Mouse (Mus musculus): Measurements from ENCODE around the gene Acot1. TPM values are rescaled to one million over a fixed set of nuclear protein-coding genes. Genes with fewer than 3 reads are reported as not detected.
"Not testable (repeated sequence)": the region's sequence is repeated elsewhere in the genome, so short reads cannot be mapped to it uniquely, and the experiment has no call there.

Gene Acot1
- polyA plus RNA-seq (2015; fragmentation: Nextera tagmentation; extraction: Ambion mirVana): 31.0 and 34.0 TPM in 2 replicates

GRCm38 (mm10) chr12:84009171-84009965 lies at the start of gene Acot1:
Acot1 (plus strand) TSS chr12:84009490.
- H3K4me2 ChIP-seq (ENCODE audit: low read depth, low read length): peak within 1 kb of the TSS; percentile 66
- peaks cover 14% of the 10 kb centered on the region for H3K4me1 ChIP-seq (ENCODE audit: control insufficient read depth, insufficient read depth, low read length)
- not testable (repeated sequence) for H3K27me3 ChIP-seq (ENCODE audit: control insufficient read depth, insufficient read depth, low read length); H3K36me3 ChIP-seq (ENCODE audit: control insufficient read depth, insufficient read depth); H3K9me3 ChIP-seq (replicated peaks; ENCODE audit: control insufficient read depth, low read length)
- under 1% methylated on average over 51 of the region's 70 CpGs for WGBS
- H3K27ac ChIP-seq (ENCODE audit: low read length): peak within 1 kb of the TSS; percentile 61
- peak; percentile 92 for ATAC-seq (replicated peaks; ENCODE audit: extremely low read depth, insufficient read depth, low FRiP score)
- H3K9ac ChIP-seq (ENCODE audit: low read length): peak within 1 kb of the TSS; percentile 73
- peak within 1 kb of the TSS; percentile 58 for H3K4me3 ChIP-seq (ENCODE audit: low read length)

GRCm38 (mm10) chr12:83965235-83965634 lies 44.1 kb upstream of the Acot1 start:
- ATAC-seq (replicated peaks; ENCODE audit: extremely low read depth, insufficient read depth, low FRiP score): no peak
- H3K9me3 ChIP-seq (replicated peaks; ENCODE audit: control insufficient read depth, low read length): no peaks in the 10 kb centered on the region
- no peaks in the 10 kb centered on the region for H3K4me1 ChIP-seq (ENCODE audit: control insufficient read depth, insufficient read depth, low read length)
- H3K27ac ChIP-seq (ENCODE audit: low read length): no peak overlapping the region
- H3K27me3 ChIP-seq (ENCODE audit: control insufficient read depth, insufficient read depth, low read length): no peaks in the 10 kb centered on the region
- H3K4me3 ChIP-seq (ENCODE audit: low read length): no peak overlapping the region
- WGBS: 65% methylated on average over 7 of the region's 7 CpGs
- no peak overlapping the region for H3K4me2 ChIP-seq (ENCODE audit: low read depth, low read length)
- no peaks in the 10 kb centered on the region for H3K36me3 ChIP-seq (ENCODE audit: control insufficient read depth, insufficient read depth)
- H3K9ac ChIP-seq (ENCODE audit: low read length): no peak overlapping the region

- Histone ChIP-seq H3K4me3 (ENCODE audit: low read length) (no peak overlapping the region), H3K9ac (ENCODE audit: low read length) (no peak overlapping the region), H3K4me1 (ENCODE audit: control insufficient read depth, insufficient read depth, low read length) (no peaks in the 10 kb centered on the region), H3K9me3 (replicated peaks; ENCODE audit: control insufficient read depth, low read length) (peaks cover 4% of the 10 kb centered on the region; the same call in 1 of the 2 replicates), H3K27me3 (ENCODE audit: control insufficient read depth, insufficient read depth, low read length) (no peaks in the 10 kb centered on the region), H3K4me2 (ENCODE audit: low read depth, low read length) (no peak overlapping the region), H3K36me3 (ENCODE audit: control insufficient read depth, insufficient read depth) (no peaks in the 10 kb centered on the region), H3K27ac (ENCODE audit: low read length) (no peak overlapping the region)
- 59% methylated on average over 2 of the region's 2 CpGs for WGBS
- ATAC-seq (replicated peaks; ENCODE audit: extremely low read depth, insufficient read depth, low FRiP score): peak; percentile 28; the same call in 1 of the 2 replicates
Measured at GRCm38 (mm10) chr12:83972117-83972516, 37.2 kb upstream of the Acot1 start.

GRCm38 (mm10) chr12:83978862-83979261 lies 30.4 kb upstream of the Acot1 start:
- H3K4me3 ChIP-seq (ENCODE audit: low read length): no peak overlapping the region
- 85% methylated on average over 6 of the region's 6 CpGs for WGBS
- H3K36me3 ChIP-seq (ENCODE audit: control insufficient read depth, insufficient read depth): no peaks in the 10 kb centered on the region
- no peak overlapping the region for H3K9ac ChIP-seq (ENCODE audit: low read length)
- H3K4me1 ChIP-seq (ENCODE audit: control insufficient read depth, insufficient read depth, low read length): no peaks in the 10 kb centered on the region
- peaks cover 4% of the 10 kb centered on the region for H3K9me3 ChIP-seq (replicated peaks; ENCODE audit: control insufficient read depth, low read length)
- no peak for ATAC-seq (replicated peaks; ENCODE audit: extremely low read depth, insufficient read depth, low FRiP score)
- H3K4me2 ChIP-seq (ENCODE audit: low read depth, low read length): no peak overlapping the region
- no peak overlapping the region for H3K27ac ChIP-seq (ENCODE audit: low read length)
- H3K27me3 ChIP-seq (ENCODE audit: control insufficient read depth, insufficient read depth, low read length): no peaks in the 10 kb centered on the region

- Histone ChIP-seq H3K4me2 (ENCODE audit: low read depth, low read length) (no peak overlapping the region), H3K4me3 (ENCODE audit: low read length) (no peak overlapping the region), H3K9me3 (replicated peaks; ENCODE audit: control insufficient read depth, low read length) (no peaks in the 10 kb centered on the region; the same call in 1 of the 2 replicates), H3K4me1 (ENCODE audit: control insufficient read depth, insufficient read depth, low read length) (peaks cover 3% of the 10 kb centered on the region), H3K27me3 (ENCODE audit: control insufficient read depth, insufficient read depth, low read length) (no peaks in the 10 kb centered on the region), H3K27ac (ENCODE audit: low read length) (no peak overlapping the region), H3K9ac (ENCODE audit: low read length) (no peak overlapping the region), H3K36me3 (ENCODE audit: control insufficient read depth, insufficient read depth) (no peaks in the 10 kb centered on the region)
- ATAC-seq (replicated peaks; ENCODE audit: extremely low read depth, insufficient read depth, low FRiP score): no peak
- 79% methylated on average over 4 of the region's 4 CpGs for WGBS
Measured at GRCm38 (mm10) chr12:83981615-83982014, 27.7 kb upstream of the Acot1 start.

- H3K27ac ChIP-seq (ENCODE audit: low read length): no peak within 1 kb of the TSS
- H3K4me3 ChIP-seq (ENCODE audit: low read length): no peak within 1 kb of the TSS
- no peak for ATAC-seq (replicated peaks; ENCODE audit: extremely low read depth, insufficient read depth, low FRiP score)
- H3K4me1 ChIP-seq (ENCODE audit: control insufficient read depth, insufficient read depth, low read length): peaks cover 14% of the 10 kb centered on the region
- H3K9me3 ChIP-seq (replicated peaks; ENCODE audit: control insufficient read depth, low read length): no peaks in the 10 kb centered on the region; the same call in 1 of the 2 replicates
- 77% methylated on average over 4 of the region's 4 CpGs for WGBS
- no peak within 1 kb of the TSS for H3K9ac ChIP-seq (ENCODE audit: low read length)
- H3K36me3 ChIP-seq (ENCODE audit: control insufficient read depth, insufficient read depth): no peaks in the 10 kb centered on the region
- no peaks in the 10 kb centered on the region for H3K27me3 ChIP-seq (ENCODE audit: control insufficient read depth, insufficient read depth, low read length)
- H3K4me2 ChIP-seq (ENCODE audit: low read depth, low read length): no peak within 1 kb of the TSS
Measured at GRCm38 (mm10) chr12:83984752-83985151, 24.5 kb upstream of the Acot1 start, which contains the start of gene Heatr4. Heatr4 (minus strand) TSS chr12:83984852.

GRCm38 (mm10) chr12:83987242-83987582 lies 22.1 kb upstream of the Acot1 start:
- Histone ChIP-seq H3K4me1 (ENCODE audit: control insufficient read depth, insufficient read depth, low read length) (peaks cover 14% of the 10 kb centered on the region), H3K9me3 (replicated peaks; ENCODE audit: control insufficient read depth, low read length) (no peaks in the 10 kb centered on the region; the same call in 1 of the 2 replicates), H3K4me2 (ENCODE audit: low read depth, low read length) (peak overlapping the region; percentile 67), H3K27ac (ENCODE audit: low read length) (peak overlapping the region; percentile 99), H3K9ac (ENCODE audit: low read length) (peak overlapping the region; percentile 90), H3K27me3 (ENCODE audit: control insufficient read depth, insufficient read depth, low read length) (no peaks in the 10 kb centered on the region), H3K36me3 (ENCODE audit: control insufficient read depth, insufficient read depth) (no peaks in the 10 kb centered on the region), H3K4me3 (ENCODE audit: low read length) (peak overlapping the region; percentile 70)
- ATAC-seq (replicated peaks; ENCODE audit: extremely low read depth, insufficient read depth, low FRiP score): peak; percentile 64
- 9% methylated on average over 8 of the region's 8 CpGs for WGBS

GRCm38 (mm10) chr12:83987583-83988441 lies 21.5 kb upstream of the Acot1 start, which contains the start of gene Acot2:
Acot2 (plus strand) TSS chr12:83987861.
- ATAC-seq (replicated peaks; ENCODE audit: extremely low read depth, insufficient read depth, low FRiP score): peak; percentile 82
- H3K27ac ChIP-seq (ENCODE audit: low read length): peak within 1 kb of the TSS; percentile 99
- peak within 1 kb of the TSS; percentile 90 for H3K9ac ChIP-seq (ENCODE audit: low read length)
- H3K9me3 ChIP-seq (replicated peaks; ENCODE audit: control insufficient read depth, low read length): no peaks in the 10 kb centered on the region; the same call in 1 of the 2 replicates
- H3K36me3 ChIP-seq (ENCODE audit: control insufficient read depth, insufficient read depth): no peaks in the 10 kb centered on the region; the same call in 1 of the 2 replicates
- WGBS: under 1% methylated on average over 79 of the region's 80 CpGs
- H3K4me3 ChIP-seq (ENCODE audit: low read length): peak within 1 kb of the TSS; percentile 70
- peaks cover 14% of the 10 kb centered on the region for H3K4me1 ChIP-seq (ENCODE audit: control insufficient read depth, insufficient read depth, low read length)
- peak within 1 kb of the TSS; percentile 67 for H3K4me2 ChIP-seq (ENCODE audit: low read depth, low read length)
- no peaks in the 10 kb centered on the region for H3K27me3 ChIP-seq (ENCODE audit: control insufficient read depth, insufficient read depth, low read length)

All from heart, embryonic 16.5 days (tissue).